Mouse (Mus musculus) testis, adult 2 months (tissue): ENCODE measurements around the gene Srsf11.

Experiments
- CTCF ChIP-seq: fragments of 200-500 bp; IDR thresholded peaks from 2 replicates; pipeline ENCODE4 v1.5.1; 2012; ENCODE audit warnings: low read depth, mild to moderate bottlenecking, inconsistent platforms, low read length, moderate library complexity; ENCODE audit not compliant: control insufficient read depth, insufficient read depth, insufficient replicate concordance
- POLR2A ChIP-seq: fragments of 200-500 bp; IDR thresholded peaks from 2 replicates; pipeline ENCODE4 v1.6.1; 2012; ENCODE audit warnings: low read depth, mild to moderate bottlenecking, inconsistent platforms, low read length, moderate library complexity; ENCODE audit not compliant: control insufficient read depth

DNA sequence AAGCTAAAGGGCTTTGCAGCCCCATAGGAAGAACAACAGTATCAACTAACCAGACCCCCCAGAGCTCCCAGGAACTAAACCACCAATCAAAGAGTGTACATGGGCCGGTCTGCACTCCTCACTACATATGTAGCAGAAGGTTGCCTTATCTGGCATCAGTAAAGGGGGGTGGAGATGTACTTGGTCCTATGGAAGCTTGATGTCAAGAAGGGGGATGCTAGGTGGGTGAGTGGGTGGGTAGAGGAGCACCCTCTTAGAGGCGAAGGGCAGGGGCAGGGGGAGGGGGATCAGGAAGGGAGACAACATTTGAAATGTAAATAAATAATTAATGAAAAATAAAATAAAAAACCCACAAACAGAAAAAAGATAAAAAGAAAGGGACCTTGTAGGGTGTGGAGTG lies 28.8 kb upstream of the Srsf11 start:
- TF ChIP-seq CTCF (no peak), POLR2A (no peak)
